Mouse (Mus musculus): ENCODE results near the gene Rps6ka4.

DNA sequence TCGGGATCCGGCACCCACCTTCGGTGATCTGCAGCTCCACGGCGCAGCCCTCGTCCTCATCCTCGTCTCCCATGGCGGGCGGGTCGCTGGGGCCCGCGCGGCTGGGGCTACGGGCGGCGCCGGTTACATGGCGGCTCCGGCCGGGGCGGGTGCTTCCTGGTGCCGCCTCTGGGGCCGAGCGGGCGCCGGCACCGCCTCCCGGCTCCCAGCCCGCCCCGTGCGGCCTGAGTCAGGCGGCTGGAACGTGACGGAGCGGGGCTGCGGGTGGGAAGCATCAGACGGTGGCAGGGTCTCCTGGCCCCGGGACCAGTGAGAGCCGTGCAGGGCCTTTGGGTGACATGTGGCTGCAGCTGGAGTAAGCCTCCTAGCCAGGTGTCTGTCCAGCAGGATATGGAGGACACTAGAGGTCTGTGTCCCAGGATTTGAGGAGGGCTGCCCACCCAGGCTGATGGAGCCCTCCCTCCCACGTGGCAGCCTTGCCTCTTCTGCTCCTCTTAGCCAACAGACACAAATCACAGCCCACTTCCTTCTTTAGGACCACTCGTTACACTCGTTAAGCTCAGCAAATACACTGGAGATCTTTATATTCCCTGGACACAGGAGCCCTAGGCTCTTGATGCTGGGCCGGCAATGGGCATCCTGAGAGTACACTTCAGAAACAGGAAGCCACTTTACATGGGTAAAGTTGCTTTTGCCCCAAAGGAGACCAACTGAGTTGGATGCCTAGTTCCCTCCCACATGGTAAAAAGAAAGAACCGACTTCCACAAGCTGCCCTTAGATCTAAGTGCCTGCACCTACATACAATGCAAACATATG is at the start of gene Rps6ka4:
- TF ChIP-seq POLR2A (IDR thresholded peaks at IDR 0.05; ENCODE audit: borderline replicate concordance, extremely low read depth, low read depth, low read length): peak; percentile 19; the same call in 1 of the 2 replicates
- no peak for TF ChIP-seq CTCF (IDR thresholded peaks at IDR 0.05; ENCODE audit: insufficient read depth, low read length)

Data from lung, adult 2 months (tissue).